Mouse (Mus musculus): ENCODE data around the gene Ctdnep1.

The Ctdnep1 gene

GRCm38 (mm10) chr11:70029829-70030550 is 49.0 kb downstream of the Ctdnep1 start:
- no peaks in the 10 kb centered on the region for H3K27me3 ChIP-seq (ENCODE audit: control insufficient read depth, insufficient read depth, low read length, poor library complexity, severe bottlenecking)
- H3K36me3 ChIP-seq (ENCODE audit: control insufficient read depth, insufficient read depth, low read length, poor library complexity, severe bottlenecking), result no peaks in the 10 kb centered on the region
- peak; percentile 73 for DNase-seq (ENCODE audit: low read depth, low spot score)

- DNase-seq (ENCODE audit: low read depth, low spot score), result no peak
- no peaks in the 10 kb centered on the region for H3K27me3 ChIP-seq (ENCODE audit: control insufficient read depth, insufficient read depth, low read length, poor library complexity, severe bottlenecking)
- no peaks in the 10 kb centered on the region for H3K36me3 ChIP-seq (ENCODE audit: control insufficient read depth, insufficient read depth, low read length, poor library complexity, severe bottlenecking)
Observed at GRCm38 (mm10) chr11:70030651-70031320, 49.8 kb downstream of the Ctdnep1 start.

- DNase-seq (ENCODE audit: low read depth, low spot score), result no peak
- Histone ChIP-seq H3K27me3 (ENCODE audit: control insufficient read depth, insufficient read depth, low read length, poor library complexity, severe bottlenecking) (no peaks in the 10 kb centered on the region), H3K36me3 (ENCODE audit: control insufficient read depth, insufficient read depth, low read length, poor library complexity, severe bottlenecking) (no peaks in the 10 kb centered on the region)
Observed at GRCm38 (mm10) chr11:70031321-70031670, 50.3 kb downstream of the Ctdnep1 start.

DNA sequence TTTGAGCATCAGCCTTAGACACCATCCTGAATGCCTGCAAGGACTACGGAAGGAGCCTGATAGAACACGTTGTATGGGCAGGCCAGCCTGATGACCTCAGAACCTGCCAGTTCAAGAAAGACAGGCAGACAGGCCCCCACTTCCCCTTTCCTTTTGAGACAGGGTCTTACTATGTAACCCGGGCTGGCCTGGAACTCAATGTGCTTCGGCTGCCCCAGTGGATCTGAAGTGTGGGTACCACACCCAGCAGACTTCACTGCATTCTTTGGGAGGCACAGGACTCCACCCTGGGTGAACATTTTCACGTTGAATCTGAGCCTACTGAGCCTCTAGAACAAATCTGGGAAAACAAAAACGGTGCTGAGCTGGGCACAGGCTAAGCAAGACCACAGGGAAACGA is 57.2 kb downstream of the Ctdnep1 start:
- DNase-seq (ENCODE audit: low read depth, low spot score), result no peak
- Histone ChIP-seq H3K27me3 (ENCODE audit: control insufficient read depth, insufficient read depth, low read length, poor library complexity, severe bottlenecking) (no peaks in the 10 kb centered on the region; the same call in 1 of the 2 replicates), H3K36me3 (ENCODE audit: control insufficient read depth, insufficient read depth, low read length, poor library complexity, severe bottlenecking) (no peaks in the 10 kb centered on the region)

GRCm38 (mm10) chr11:70039631-70040030 is 58.7 kb downstream of the Ctdnep1 start:
- no peak for DNase-seq (ENCODE audit: low read depth, low spot score)
- Histone ChIP-seq H3K36me3 (ENCODE audit: control insufficient read depth, insufficient read depth, low read length, poor library complexity, severe bottlenecking) (no peaks in the 10 kb centered on the region), H3K27me3 (ENCODE audit: control insufficient read depth, insufficient read depth, low read length, poor library complexity, severe bottlenecking) (no peaks in the 10 kb centered on the region; the same call in 1 of the 2 replicates)

GRCm38 (mm10) chr11:70040184-70040583 is 59.2 kb downstream of the Ctdnep1 start:
- no peak for DNase-seq (ENCODE audit: low read depth, low spot score)
- no peaks in the 10 kb centered on the region; the same call in 1 of the 2 replicates for H3K27me3 ChIP-seq (ENCODE audit: control insufficient read depth, insufficient read depth, low read length, poor library complexity, severe bottlenecking)
- H3K36me3 ChIP-seq (ENCODE audit: control insufficient read depth, insufficient read depth, low read length, poor library complexity, severe bottlenecking), result no peaks in the 10 kb centered on the region

Measured in splenic B cell, adult 2 months (primary cell).